Mouse (Mus musculus) CH12.LX (cell line): ENCODE measurements at regions not wholly inside any gene's neighbourhood (a gene's known extent, or its start where the extent isn't known, plus 50 kb on each side); places are given as distances from the start of the nearest gene placed in this dataset.

ENCODE experiments used
- DNase-seq: peaks from one replicate; pipeline ENCODE4 v3.0.0-alpha.2; 2013; ENCODE audit errors: extremely low read depth
- H3K27ac ChIP-seq: 2 replicates; pipeline ENCODE4 v1.5.1; 2012; ENCODE audit warnings: low read depth, mild to moderate bottlenecking, control low read depth, moderate library complexity; ENCODE audit not compliant: insufficient read depth
- H3K27me3 ChIP-seq: replicated peaks from 2 replicates; pipeline ENCODE3; 2012; ENCODE audit warnings: inconsistent platforms
- H3K36me3 ChIP-seq, 2 experiments: replicated peaks in 1 of 2; 2 replicates each; pipeline versions ENCODE3 to v1.6.1; 2012; ENCODE audit warnings: inconsistent platforms in 1 of 2, low read length in 1 of 2, mild to moderate bottlenecking in 1 of 2, mixed read lengths in 1 of 2, moderate library complexity in 1 of 2; ENCODE audit not compliant: control insufficient read depth in 1 of 2, insufficient read depth in 1 of 2
- H3K4me1 ChIP-seq, 2 experiments: 2 replicates each; pipeline ENCODE4 v1.6.1; 2012; ENCODE audit warnings: inconsistent platforms in 1 of 2, moderate library complexity in 1 of 2; ENCODE audit not compliant: insufficient read depth in 2 of 2, control insufficient read depth in 1 of 2
- H3K4me2 ChIP-seq: 2 replicates; pipeline ENCODE4 v1.6.1; 2012; ENCODE audit warnings: low read depth, mild to moderate bottlenecking, control low read depth; ENCODE audit not compliant: poor library complexity, insufficient read depth, severe bottlenecking
- H3K4me3 ChIP-seq, 3 experiments: fragments of 150-350 bp in 1 of 3; sonication (generic) in 1 of 3; replicated peaks in 1 of 3; 2 replicates each; pipeline versions ENCODE3 to v1.5.1; 2011 to 2012; ENCODE audit warnings: low read depth in 2 of 3, low read length in 2 of 3, mild to moderate bottlenecking in 2 of 3, moderate library complexity in 2 of 3, control low read depth in 1 of 3, improper control_type of control experiment in 1 of 3, inconsistent platforms in 1 of 3, mixed read lengths in 1 of 3; ENCODE audit not compliant: poor library complexity in 1 of 3
- H3K79me2 ChIP-seq: replicated peaks from 2 replicates; pipeline ENCODE4 v1.6.1; 2012; ENCODE audit warnings: mild to moderate bottlenecking, moderate library complexity; ENCODE audit not compliant: control insufficient read depth, poor library complexity, insufficient read depth, severe bottlenecking; ENCODE audit errors: extremely low read depth
- H3K9ac ChIP-seq: 2 replicates; pipeline ENCODE4 v1.6.1; 2012; ENCODE audit warnings: low read depth, mild to moderate bottlenecking, control low read depth, moderate library complexity; ENCODE audit not compliant: insufficient read depth
- H3K9me3 ChIP-seq: replicated peaks from 2 replicates; pipeline ENCODE3; 2012; ENCODE audit warnings: low read length, inconsistent platforms, mixed read lengths
- CHD1 ChIP-seq: IDR thresholded peaks from 2 replicates; pipeline ENCODE4 v1.6.1; 2012; ENCODE audit warnings: low read depth, low read length, improper control_type of control experiment, inconsistent platforms
- CHD2 ChIP-seq: IDR thresholded peaks from 2 replicates; pipeline ENCODE4 v1.6.1; 2011; ENCODE audit warnings: low read length, improper control_type of control experiment
- E2F4 ChIP-seq: IDR thresholded peaks from 2 replicates; pipeline ENCODE4 v1.6.1; 2011; ENCODE audit warnings: low read depth, low read length, improper control_type of control experiment; ENCODE audit not compliant: insufficient replicate concordance
- ELF1 ChIP-seq: IDR thresholded peaks from 2 replicates; pipeline ENCODE4 v1.6.1; 2014; ENCODE audit warnings: low read depth, mild to moderate bottlenecking, inconsistent platforms, low read length, improper control_type of control experiment
- EP300 ChIP-seq: IDR thresholded peaks from 2 replicates; pipeline ENCODE4 v1.6.1; 2011; ENCODE audit warnings: low read length, improper control_type of control experiment
- ETS1 ChIP-seq: conservative IDR thresholded peaks from 2 replicates; pipeline ENCODE4 v1.6.1; 2012; ENCODE audit warnings: low read depth, mild to moderate bottlenecking, inconsistent platforms, low read length, improper control_type of control experiment, moderate library complexity
- HCFC1 ChIP-seq: IDR thresholded peaks from 2 replicates; pipeline ENCODE4 v1.6.1; 2012; ENCODE audit warnings: low read depth, mild to moderate bottlenecking, inconsistent platforms, low read length, improper control_type of control experiment
- JUN ChIP-seq: IDR thresholded peaks from 2 replicates; pipeline ENCODE4 v1.6.1; 2011; ENCODE audit warnings: low read depth, mild to moderate bottlenecking, low read length, improper control_type of control experiment, moderate library complexity; ENCODE audit not compliant: insufficient read depth
- JUND ChIP-seq: conservative IDR thresholded peaks from 2 replicates; pipeline ENCODE4 v1.6.1; 2011; ENCODE audit warnings: low read depth, low read length, improper control_type of control experiment
- KAT2A ChIP-seq: IDR thresholded peaks from 2 replicates; pipeline ENCODE4 v1.6.1; 2012; ENCODE audit warnings: low read length, improper control_type of control experiment, inconsistent platforms; ENCODE audit not compliant: insufficient replicate concordance
- MAFK ChIP-seq: IDR thresholded peaks from 2 replicates; pipeline ENCODE4 v1.6.1; 2011; ENCODE audit warnings: low read length, improper control_type of control experiment; ENCODE audit not compliant: insufficient replicate concordance
- MAX ChIP-seq: IDR thresholded peaks from 2 replicates; pipeline ENCODE4 v1.6.1; 2011; ENCODE audit warnings: low read length, improper control_type of control experiment
- MAZ ChIP-seq: IDR thresholded peaks from 2 replicates; pipeline ENCODE4 v1.6.1; 2012; ENCODE audit warnings: low read depth, mild to moderate bottlenecking, inconsistent platforms, low read length, improper control_type of control experiment, moderate library complexity
- MXI1 ChIP-seq: IDR thresholded peaks from 2 replicates; pipeline ENCODE4 v1.6.1; 2011; ENCODE audit warnings: mild to moderate bottlenecking, low read depth, low read length, improper control_type of control experiment
- MYC ChIP-seq: IDR thresholded peaks from 2 replicates; pipeline ENCODE4 v1.6.1; 2011; ENCODE audit warnings: low read depth, mild to moderate bottlenecking, improper control_type of control experiment, low read length
- NELFE ChIP-seq: IDR thresholded peaks from 2 replicates; pipeline ENCODE4 v1.6.1; 2011; ENCODE audit warnings: low read depth, low read length, improper control_type of control experiment
- PAX5 ChIP-seq: IDR thresholded peaks from 2 replicates; pipeline ENCODE4 v1.6.1; 2012; ENCODE audit warnings: low read length, inconsistent platforms, mixed read lengths
- RAD21 ChIP-seq: IDR thresholded peaks from 2 replicates; pipeline ENCODE4 v1.6.1; 2011; ENCODE audit warnings: low read depth, mild to moderate bottlenecking, low read length, improper control_type of control experiment, moderate library complexity
- RCOR1 ChIP-seq: conservative IDR thresholded peaks from 2 replicates; pipeline ENCODE4 v1.6.1; 2012; ENCODE audit warnings: low read depth, mild to moderate bottlenecking, inconsistent platforms, low read length, improper control_type of control experiment
- SIN3A ChIP-seq: IDR thresholded peaks from 2 replicates; pipeline ENCODE4 v1.6.1; 2012; ENCODE audit warnings: low read length, improper control_type of control experiment, inconsistent platforms
- TCF12 ChIP-seq: IDR thresholded peaks from 2 replicates; pipeline ENCODE4 v1.6.1; 2014; ENCODE audit warnings: low read depth, mild to moderate bottlenecking, inconsistent platforms, low read length, improper control_type of control experiment
- USF1 ChIP-seq: IDR thresholded peaks from 2 replicates; pipeline ENCODE4 v1.6.1; 2014; ENCODE audit warnings: low read depth, mild to moderate bottlenecking, inconsistent platforms, low read length, improper control_type of control experiment
- ZC3H11A ChIP-seq: IDR thresholded peaks from 2 replicates; pipeline ENCODE4 v1.6.1; 2012; ENCODE audit warnings: low read depth, mild to moderate bottlenecking, inconsistent platforms, low read length, improper control_type of control experiment
- ZKSCAN1 ChIP-seq: IDR thresholded peaks from 2 replicates; pipeline ENCODE4 v1.6.1; 2012; ENCODE audit warnings: low read depth, inconsistent platforms, low read length, improper control_type of control experiment, borderline replicate concordance
- ZNF384 ChIP-seq: IDR thresholded peaks from 2 replicates; pipeline ENCODE4 v1.6.1; 2012; ENCODE audit warnings: low read depth, low read length, improper control_type of control experiment, inconsistent platforms
- dilution Hi-C: fragments of 300-500 bp; cut with MboI; formaldehyde crosslinking; loops from 2 replicates; pipeline ENCODE4 v1.14.3; 2020; ENCODE audit warnings: low sequenced_read_pairs; ENCODE audit not compliant: extremely low pct_unique_long_range_greater_than_20kb, extremely low pct_ligation_motif_present
- in situ Hi-C: fragments of 300-500 bp; cut with MboI; formaldehyde crosslinking; loops from 3 replicates; pipeline ENCODE4 v1.14.3; 2019; ENCODE audit warnings: low sequenced_read_pairs, low pct_ligation_motif_present, low pct_unique_long_range_greater_than_20kb, mixed read lengths

DNA sequence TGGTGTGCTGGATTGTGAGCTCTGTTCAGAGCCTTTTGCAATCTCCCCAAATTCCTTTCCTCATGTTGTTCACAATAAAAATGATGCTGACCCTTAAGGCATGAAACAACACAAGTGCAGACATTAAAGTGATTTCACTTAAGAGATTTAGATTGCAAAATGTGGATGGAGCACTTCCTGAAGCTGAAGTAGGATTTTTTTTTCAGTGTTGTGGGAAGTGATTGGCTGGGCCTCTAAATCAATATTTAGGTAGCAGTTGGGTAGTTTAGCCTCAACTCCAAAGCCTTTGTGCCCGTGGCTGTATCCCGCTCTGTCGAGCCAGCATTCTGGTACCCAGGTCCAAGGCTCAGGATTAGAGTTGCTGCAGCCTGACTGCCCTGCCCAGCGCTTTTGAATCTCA is 133.0 kb downstream of the Zfp706 start:
- no peak overlapping the region for H3K9ac ChIP-seq
- TF ChIP-seq NELFE (no peak), USF1 (no peak), ETS1 (no peak), MAX (no peak), SIN3A (no peak), MAFK (no peak), TCF12 (no peak), MAZ (no peak), PAX5 (no peak), EP300 (no peak), E2F4 (no peak), RCOR1 (no peak), ELF1 (no peak), CHD2 (no peak)
- dilution Hi-C loops = no loop called here
- no peak for DNase-seq
- H3K4me3 ChIP-seq = no peak overlapping the region
- in situ Hi-C loops = no loop called here
- H3K4me2 ChIP-seq = no peak overlapping the region
- peaks cover 13 to 25% of the 10 kb centered on the region in 2 experiments for H3K4me1 ChIP-seq
- H3K27me3 ChIP-seq = no peaks in the 10 kb centered on the region
- H3K79me2 ChIP-seq = no peaks in the 10 kb centered on the region
- no peaks in the 10 kb centered on the region for H3K36me3 ChIP-seq
- no peak overlapping the region for H3K27ac ChIP-seq
- H3K9me3 ChIP-seq = no peaks in the 10 kb centered on the region

DNA sequence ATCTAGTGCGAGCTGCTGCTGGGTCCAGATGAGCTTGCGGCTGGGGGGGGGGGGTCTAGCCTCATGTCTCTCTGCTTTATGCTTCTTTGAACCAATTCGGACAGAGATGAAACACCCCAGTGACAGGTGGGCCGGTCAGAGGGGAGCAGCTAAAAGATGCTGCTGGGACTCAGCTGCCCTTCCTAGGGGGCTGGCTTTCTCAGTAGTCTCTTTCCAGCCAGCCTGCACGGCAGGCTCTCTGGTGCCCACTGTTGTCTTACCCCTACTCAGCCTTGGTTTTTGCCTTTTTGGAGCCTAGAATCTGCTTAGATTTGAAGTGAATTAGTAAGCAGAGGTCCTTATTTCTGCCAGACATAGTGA is 133.7 kb downstream of the Zfp706 start:
- Histone ChIP-seq H3K4me2 (no peak overlapping the region), H3K4me1 (peaks cover 9 to 18% of the 10 kb centered on the region in 2 experiments; a peak in 3 of 4 replicates), H3K9ac (no peak overlapping the region), H3K27ac (no peak overlapping the region), H3K36me3 (no peaks in the 10 kb centered on the region), H3K27me3 (no peaks in the 10 kb centered on the region), H3K4me3 (no peak overlapping the region), H3K79me2 (no peaks in the 10 kb centered on the region), H3K9me3 (no peaks in the 10 kb centered on the region)
- in situ Hi-C loops (no loop called here), dilution Hi-C loops (no loop called here)
- TF ChIP-seq KAT2A (no peak), JUN (no peak), HCFC1 (no peak), E2F4 (no peak), ZC3H11A (no peak), JUND (no peak), ZNF384 (no peak), EP300 (no peak), ZKSCAN1 (no peak), ELF1 (no peak), CHD2 (no peak), SIN3A (no peak), MYC (no peak), CHD1 (no peak), MAZ (no peak), MXI1 (no peak), ETS1 (no peak), RAD21 (no peak)
- DNase-seq = no peak
